Mouse (Mus musculus): ENCODE measurements around the gene Sel1l3. TPM values are rescaled to one million over a fixed set of nuclear protein-coding genes. Genes with fewer than 3 reads are reported as not detected.

Sel1l3 gene
- polyA plus RNA-seq, 1 experiment from 2014 or later, result 6.9 TPM

- no peaks in the 10 kb centered on the region for H3K36me3 ChIP-seq (ENCODE audit: control insufficient read depth, insufficient read depth, low read length)
- no peaks in the 10 kb centered on the region for H3K9me3 ChIP-seq (ENCODE audit: control insufficient read depth, low read length)
- 68% methylated on average over 12 of the region's 12 CpGs for WGBS
- ATAC-seq (ENCODE audit: low read depth) (0 out of 2 replicates have a peak, but pooled peaks have one; percentile 50), DNase-seq (ENCODE audit: low spot score) (peak; percentile 27)
- no peaks in the 10 kb centered on the region for H3K4me1 ChIP-seq (ENCODE audit: control insufficient read depth, insufficient read depth, low read length)
- H3K4me2 ChIP-seq (ENCODE audit: low read depth, low read length), result no peak overlapping the region
- no peak overlapping the region for H3K9ac ChIP-seq (ENCODE audit: low read depth, low read length)
- H3K27ac ChIP-seq (replicated peaks; ENCODE audit: low read depth, low read length), result no peak overlapping the region
- no peak overlapping the region for H3K4me3 ChIP-seq (ENCODE audit: low read depth, low read length)
- no peaks in the 10 kb centered on the region for H3K27me3 ChIP-seq (replicated peaks; ENCODE audit: control insufficient read depth, insufficient read depth, low read length)
Measured at GRCm38 (mm10) chr5:53101848-53102473, 111.8 kb downstream of the Sel1l3 start.

- no peaks in the 10 kb centered on the region for H3K9me3 ChIP-seq (ENCODE audit: control insufficient read depth, low read length)
- H3K27me3 ChIP-seq (replicated peaks; ENCODE audit: control insufficient read depth, insufficient read depth, low read length), result no peaks in the 10 kb centered on the region
- no peak for ATAC-seq (ENCODE audit: low read depth)
- no peak overlapping the region for H3K27ac ChIP-seq (replicated peaks; ENCODE audit: low read depth, low read length)
- no peak for DNase-seq (ENCODE audit: low spot score)
- H3K9ac ChIP-seq (ENCODE audit: low read depth, low read length), result no peak overlapping the region
- H3K4me3 ChIP-seq (ENCODE audit: low read depth, low read length), result no peak overlapping the region
- H3K36me3 ChIP-seq (ENCODE audit: control insufficient read depth, insufficient read depth, low read length), result no peaks in the 10 kb centered on the region
- no peak overlapping the region for H3K4me2 ChIP-seq (ENCODE audit: low read depth, low read length)
- WGBS, result 69% methylated on average over 3 of the region's 3 CpGs
- H3K4me1 ChIP-seq (ENCODE audit: control insufficient read depth, insufficient read depth, low read length), result no peaks in the 10 kb centered on the region
Measured at GRCm38 (mm10) chr5:53091331-53091730, 122.4 kb downstream of the Sel1l3 start.

GRCm38 (mm10) chr5:53087452-53087851 is 126.3 kb downstream of the Sel1l3 start:
- H3K27ac ChIP-seq (replicated peaks; ENCODE audit: low read depth, low read length), result no peak overlapping the region
- ATAC-seq (ENCODE audit: low read depth) (no peak), DNase-seq (ENCODE audit: low spot score) (no peak)
- H3K4me2 ChIP-seq (ENCODE audit: low read depth, low read length), result no peak overlapping the region
- no peak overlapping the region for H3K9ac ChIP-seq (ENCODE audit: low read depth, low read length)
- H3K27me3 ChIP-seq (replicated peaks; ENCODE audit: control insufficient read depth, insufficient read depth, low read length), result no peaks in the 10 kb centered on the region
- no peaks in the 10 kb centered on the region for H3K36me3 ChIP-seq (ENCODE audit: control insufficient read depth, insufficient read depth, low read length)
- H3K4me3 ChIP-seq (ENCODE audit: low read depth, low read length), result no peak overlapping the region
- WGBS, result 87% methylated on average over 7 of the region's 7 CpGs
- no peaks in the 10 kb centered on the region for H3K9me3 ChIP-seq (ENCODE audit: control insufficient read depth, low read length)
- H3K4me1 ChIP-seq (ENCODE audit: control insufficient read depth, insufficient read depth, low read length), result no peaks in the 10 kb centered on the region

GRCm38 (mm10) chr5:53078453-53078852 is 135.3 kb downstream of the Sel1l3 start:
- Histone ChIP-seq H3K4me2 (ENCODE audit: low read depth, low read length) (no peak overlapping the region), H3K36me3 (ENCODE audit: control insufficient read depth, insufficient read depth, low read length) (no peaks in the 10 kb centered on the region), H3K9ac (ENCODE audit: low read depth, low read length) (no peak overlapping the region), H3K4me3 (ENCODE audit: low read depth, low read length) (no peak overlapping the region), H3K4me1 (ENCODE audit: control insufficient read depth, insufficient read depth, low read length) (no peaks in the 10 kb centered on the region), H3K27ac (replicated peaks; ENCODE audit: low read depth, low read length) (no peak overlapping the region), H3K9me3 (ENCODE audit: control insufficient read depth, low read length) (no peaks in the 10 kb centered on the region), H3K27me3 (replicated peaks; ENCODE audit: control insufficient read depth, insufficient read depth, low read length) (no peaks in the 10 kb centered on the region)
- 68% methylated on average over 4 of the region's 4 CpGs for WGBS
- no peak for DNase-seq (ENCODE audit: low spot score)
- ATAC-seq (ENCODE audit: low read depth), result no peak

GRCm38 (mm10) chr5:53074553-53074952 is 139.2 kb downstream of the Sel1l3 start:
- Histone ChIP-seq H3K9ac (ENCODE audit: low read depth, low read length) (no peak overlapping the region), H3K9me3 (ENCODE audit: control insufficient read depth, low read length) (no peaks in the 10 kb centered on the region), H3K4me1 (ENCODE audit: control insufficient read depth, insufficient read depth, low read length) (no peaks in the 10 kb centered on the region), H3K36me3 (ENCODE audit: control insufficient read depth, insufficient read depth, low read length) (no peaks in the 10 kb centered on the region), H3K27me3 (replicated peaks; ENCODE audit: control insufficient read depth, insufficient read depth, low read length) (no peaks in the 10 kb centered on the region), H3K4me2 (ENCODE audit: low read depth, low read length) (no peak overlapping the region), H3K27ac (replicated peaks; ENCODE audit: low read depth, low read length) (no peak overlapping the region), H3K4me3 (ENCODE audit: low read depth, low read length) (no peak overlapping the region)
- no peak for DNase-seq (ENCODE audit: low spot score)
- 56% methylated on average over 6 of the region's 6 CpGs for WGBS
- ATAC-seq (ENCODE audit: low read depth), result no peak

GRCm38 (mm10) chr5:53061532-53062130 is 152.1 kb downstream of the Sel1l3 start:
- ATAC-seq (ENCODE audit: low read depth) (no peak), DNase-seq (ENCODE audit: low spot score) (no peak)
- no peaks in the 10 kb centered on the region for H3K9me3 ChIP-seq (ENCODE audit: control insufficient read depth, low read length)
- no peak overlapping the region for H3K27ac ChIP-seq (replicated peaks; ENCODE audit: low read depth, low read length)
- H3K27me3 ChIP-seq (replicated peaks; ENCODE audit: control insufficient read depth, insufficient read depth, low read length), result no peaks in the 10 kb centered on the region
- H3K36me3 ChIP-seq (ENCODE audit: control insufficient read depth, insufficient read depth, low read length), result no peaks in the 10 kb centered on the region
- H3K9ac ChIP-seq (ENCODE audit: low read depth, low read length), result no peak overlapping the region
- H3K4me2 ChIP-seq (ENCODE audit: low read depth, low read length), result no peak overlapping the region
- WGBS, result 90% methylated on average over 9 of the region's 9 CpGs
- H3K4me3 ChIP-seq (ENCODE audit: low read depth, low read length), result no peak overlapping the region
- no peaks in the 10 kb centered on the region for H3K4me1 ChIP-seq (ENCODE audit: control insufficient read depth, insufficient read depth, low read length)

Other genes starting within 250 kb of the Sel1l3 start
- gene Slc34a2, start 175.8 kb downstream of the Sel1l3 start, polyA plus RNA-seq (2014; fragmentation: Nextera tagmentation; extraction: Ambion mirVana), result 0.34 and 0.72 TPM in 2 replicates
- 96.7 and 104 TPM in 2 replicates for gene Smim20, start 53.2 kb upstream of the Sel1l3 start, polyA plus RNA-seq (2014; fragmentation: Nextera tagmentation; extraction: Ambion mirVana)

All from embryonic facial prominence, embryonic 14.5 days (tissue).